Mouse (Mus musculus): Measurements from ENCODE around the gene Spag16. TPM values are rescaled to one million over a fixed set of nuclear protein-coding genes. Genes with fewer than 3 reads are reported as not detected.
A peak's percentile ranks its signal among the peaks of the same experiment; 100 is the strongest.

Spag16 gene
- polyA plus RNA-seq, 1 experiment from 2014 or later, result 2.4 TPM

DNA sequence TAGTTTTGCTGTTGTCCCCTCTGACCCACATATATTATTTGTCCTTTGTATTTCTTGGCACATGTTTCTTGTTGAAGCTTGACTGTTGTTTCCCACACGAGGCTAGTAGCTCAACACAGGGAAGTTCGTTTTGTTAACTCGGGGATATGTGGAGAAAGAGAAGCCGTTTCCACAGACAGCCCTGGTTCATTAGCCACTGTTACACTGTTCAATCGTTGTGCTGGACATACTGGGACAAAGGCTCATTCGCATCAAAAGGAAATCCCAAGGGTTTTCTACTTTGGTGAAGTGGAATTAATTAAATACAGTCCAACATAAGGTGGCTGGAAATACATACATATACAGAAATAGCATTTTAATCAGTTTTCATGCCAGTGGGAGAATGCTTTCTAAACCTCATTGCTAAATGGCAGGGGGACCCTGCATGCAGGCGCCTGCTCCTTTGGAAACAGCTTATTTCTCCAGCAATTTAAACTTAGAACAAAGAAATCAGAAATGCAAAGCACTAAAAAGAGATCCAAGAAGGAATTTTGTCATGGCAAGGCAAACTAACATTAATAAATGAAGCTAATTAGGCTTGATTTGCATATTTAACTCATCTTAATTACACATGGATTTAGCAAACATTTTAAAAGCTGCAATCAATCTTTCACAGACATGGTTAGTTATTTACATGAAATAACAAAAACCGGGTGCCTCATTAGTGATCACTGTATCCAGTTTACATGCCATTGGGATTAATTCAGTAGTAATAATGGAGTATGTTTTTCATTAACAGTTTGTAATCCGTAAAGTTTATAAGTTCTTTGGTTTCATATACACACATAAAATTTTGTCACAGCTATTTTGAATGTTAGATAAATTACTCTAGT, 615.7 kb downstream of the Spag16 start:
- Histone ChIP-seq H3K4me1 (ENCODE audit: control insufficient read depth, insufficient read depth, low read length) (no peaks in the 10 kb centered on the region), H3K4me2 (ENCODE audit: low read depth, low read length) (no peak overlapping the region), H3K36me3 (ENCODE audit: control insufficient read depth, insufficient read depth, low read length) (no peaks in the 10 kb centered on the region), H3K27ac (replicated peaks; ENCODE audit: low read depth, low read length) (no peak overlapping the region), H3K9ac (ENCODE audit: low read depth, low read length) (no peak overlapping the region), H3K9me3 (ENCODE audit: control insufficient read depth, low read length) (no peaks in the 10 kb centered on the region), H3K4me3 (ENCODE audit: low read depth, low read length) (no peak overlapping the region), H3K27me3 (replicated peaks; ENCODE audit: control insufficient read depth, insufficient read depth, low read length) (no peaks in the 10 kb centered on the region)
- peak; percentile 13 for DNase-seq (ENCODE audit: low spot score)
- 47% methylated on average over 9 of the region's 9 CpGs for WGBS
- ATAC-seq (ENCODE audit: low read depth), result no peak

- no peak overlapping the region for H3K4me3 ChIP-seq (ENCODE audit: low read depth, low read length)
- DNase-seq (ENCODE audit: low spot score), result no peak
- H3K27ac ChIP-seq (replicated peaks; ENCODE audit: low read depth, low read length), result no peak overlapping the region
- no peak overlapping the region for H3K9ac ChIP-seq (ENCODE audit: low read depth, low read length)
- 92% methylated on average over 1 of the region's 1 CpGs for WGBS
- no peak overlapping the region for H3K4me2 ChIP-seq (ENCODE audit: low read depth, low read length)
- H3K4me1 ChIP-seq (ENCODE audit: control insufficient read depth, insufficient read depth, low read length), result no peaks in the 10 kb centered on the region
- ATAC-seq (ENCODE audit: low read depth), result no peak
- H3K9me3 ChIP-seq (ENCODE audit: control insufficient read depth, low read length), result no peaks in the 10 kb centered on the region
- H3K36me3 ChIP-seq (ENCODE audit: control insufficient read depth, insufficient read depth, low read length), result no peaks in the 10 kb centered on the region
- H3K27me3 ChIP-seq (replicated peaks; ENCODE audit: control insufficient read depth, insufficient read depth, low read length), result no peaks in the 10 kb centered on the region
Observed at GRCm38 (mm10) chr1:70479864-70480263, 653.1 kb downstream of the Spag16 start.

GRCm38 (mm10) chr1:70518918-70519317, 692.1 kb downstream of the Spag16 start:
- DNase-seq (ENCODE audit: low spot score), result no peak
- H3K4me2 ChIP-seq (ENCODE audit: low read depth, low read length), result no peak overlapping the region
- ATAC-seq (ENCODE audit: low read depth), result no peak
- peaks cover 7% of the 10 kb centered on the region; the same call in 1 of the 2 replicates for H3K9me3 ChIP-seq (ENCODE audit: control insufficient read depth, low read length)
- H3K27ac ChIP-seq (replicated peaks; ENCODE audit: low read depth, low read length), result no peak overlapping the region
- H3K9ac ChIP-seq (ENCODE audit: low read depth, low read length), result no peak overlapping the region
- H3K36me3 ChIP-seq (ENCODE audit: control insufficient read depth, insufficient read depth, low read length), result no peaks in the 10 kb centered on the region
- no peak overlapping the region for H3K4me3 ChIP-seq (ENCODE audit: low read depth, low read length)
- H3K27me3 ChIP-seq (replicated peaks; ENCODE audit: control insufficient read depth, insufficient read depth, low read length), result no peaks in the 10 kb centered on the region
- H3K4me1 ChIP-seq (ENCODE audit: control insufficient read depth, insufficient read depth, low read length), result no peaks in the 10 kb centered on the region

- Histone ChIP-seq H3K27me3 (replicated peaks; ENCODE audit: control insufficient read depth, insufficient read depth, low read length) (no peaks in the 10 kb centered on the region), H3K36me3 (ENCODE audit: control insufficient read depth, insufficient read depth, low read length) (no peaks in the 10 kb centered on the region), H3K4me3 (ENCODE audit: low read depth, low read length) (no peak overlapping the region), H3K9ac (ENCODE audit: low read depth, low read length) (no peak overlapping the region), H3K9me3 (ENCODE audit: control insufficient read depth, low read length) (peaks cover 10% of the 10 kb centered on the region; the same call in 1 of the 2 replicates), H3K4me2 (ENCODE audit: low read depth, low read length) (no peak overlapping the region), H3K27ac (replicated peaks; ENCODE audit: low read depth, low read length) (no peak overlapping the region), H3K4me1 (ENCODE audit: control insufficient read depth, insufficient read depth, low read length) (no peaks in the 10 kb centered on the region)
- no peak for ATAC-seq (ENCODE audit: low read depth)
- DNase-seq (ENCODE audit: low spot score), result no peak
- WGBS, result 60% methylated on average over 2 of the region's 2 CpGs
Observed at GRCm38 (mm10) chr1:70527134-70527533, 700.4 kb downstream of the Spag16 start.

DNA sequence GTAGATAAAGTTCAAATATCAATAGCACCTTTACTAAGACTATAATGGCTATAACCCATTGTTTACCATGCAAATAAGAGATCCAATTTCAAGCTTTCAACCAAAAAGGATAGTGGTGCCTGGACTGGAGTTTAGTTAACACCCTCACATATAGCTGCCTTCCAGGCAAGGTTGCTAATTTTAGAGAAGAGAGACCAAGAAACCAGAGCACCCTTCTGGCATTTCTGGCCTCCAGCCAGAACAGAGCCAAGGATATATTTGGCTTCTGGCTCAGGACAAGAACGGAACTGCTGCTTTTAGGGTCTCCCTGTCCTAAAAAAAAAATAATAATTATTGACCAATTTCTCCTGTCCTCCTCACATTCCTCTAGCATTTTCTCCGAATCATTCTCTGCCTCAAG, 703.0 kb downstream of the Spag16 start:
- H3K4me2 ChIP-seq (ENCODE audit: low read depth, low read length), result no peak overlapping the region
- DNase-seq (ENCODE audit: low spot score) (no peak), ATAC-seq (ENCODE audit: low read depth) (no peak)
- 60% methylated on average over 2 of the region's 2 CpGs for WGBS
- no peaks in the 10 kb centered on the region for H3K27me3 ChIP-seq (replicated peaks; ENCODE audit: control insufficient read depth, insufficient read depth, low read length)
- no peaks in the 10 kb centered on the region for H3K9me3 ChIP-seq (ENCODE audit: control insufficient read depth, low read length)
- H3K9ac ChIP-seq (ENCODE audit: low read depth, low read length), result no peak overlapping the region
- no peak overlapping the region for H3K27ac ChIP-seq (replicated peaks; ENCODE audit: low read depth, low read length)
- no peaks in the 10 kb centered on the region for H3K4me1 ChIP-seq (ENCODE audit: control insufficient read depth, insufficient read depth, low read length)
- H3K36me3 ChIP-seq (ENCODE audit: control insufficient read depth, insufficient read depth, low read length), result no peaks in the 10 kb centered on the region
- H3K4me3 ChIP-seq (ENCODE audit: low read depth, low read length), result no peak overlapping the region

DNA sequence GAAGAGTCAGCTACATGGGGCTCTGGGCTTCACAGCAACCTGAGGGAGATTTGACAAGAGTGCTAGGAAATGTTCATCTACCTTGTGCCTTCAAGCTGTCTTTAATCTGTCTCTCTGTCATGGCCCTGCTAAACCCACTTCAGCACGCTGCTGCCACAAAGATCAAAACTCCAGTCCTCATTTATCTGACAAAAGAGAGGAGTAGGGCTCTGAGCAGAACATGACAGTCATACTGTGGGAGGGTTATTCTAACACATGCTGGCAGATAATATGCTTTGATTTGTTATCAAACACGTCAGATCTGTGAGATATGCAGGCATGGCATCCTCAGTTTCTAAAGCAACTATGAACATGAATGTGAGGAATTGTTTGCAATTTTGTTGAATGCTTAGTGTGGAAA, 725.1 kb downstream of the Spag16 start:
- DNase-seq (ENCODE audit: low spot score) (no peak), ATAC-seq (ENCODE audit: low read depth) (no peak)
- no peaks in the 10 kb centered on the region for H3K36me3 ChIP-seq (ENCODE audit: control insufficient read depth, insufficient read depth, low read length)
- no peaks in the 10 kb centered on the region for H3K4me1 ChIP-seq (ENCODE audit: control insufficient read depth, insufficient read depth, low read length)
- no peaks in the 10 kb centered on the region for H3K9me3 ChIP-seq (ENCODE audit: control insufficient read depth, low read length)
- H3K27me3 ChIP-seq (replicated peaks; ENCODE audit: control insufficient read depth, insufficient read depth, low read length), result no peaks in the 10 kb centered on the region
- H3K9ac ChIP-seq (ENCODE audit: low read depth, low read length), result no peak overlapping the region
- no peak overlapping the region for H3K4me2 ChIP-seq (ENCODE audit: low read depth, low read length)
- H3K27ac ChIP-seq (replicated peaks; ENCODE audit: low read depth, low read length), result no peak overlapping the region
- WGBS, result 73% methylated on average over 2 of the region's 2 CpGs
- H3K4me3 ChIP-seq (ENCODE audit: low read depth, low read length), result no peak overlapping the region

- Histone ChIP-seq H3K9ac (ENCODE audit: low read depth, low read length) (no peak overlapping the region), H3K4me2 (ENCODE audit: low read depth, low read length) (no peak overlapping the region), H3K27ac (replicated peaks; ENCODE audit: low read depth, low read length) (no peak overlapping the region), H3K36me3 (ENCODE audit: control insufficient read depth, insufficient read depth, low read length) (no peaks in the 10 kb centered on the region), H3K4me3 (ENCODE audit: low read depth, low read length) (no peak overlapping the region), H3K9me3 (ENCODE audit: control insufficient read depth, low read length) (no peaks in the 10 kb centered on the region), H3K4me1 (ENCODE audit: control insufficient read depth, insufficient read depth, low read length) (no peaks in the 10 kb centered on the region), H3K27me3 (replicated peaks; ENCODE audit: control insufficient read depth, insufficient read depth, low read length) (no peaks in the 10 kb centered on the region)
- DNase-seq (ENCODE audit: low spot score) (no peak), ATAC-seq (ENCODE audit: low read depth) (no peak)
- WGBS, result 83% methylated on average over 3 of the region's 3 CpGs
Observed at GRCm38 (mm10) chr1:70621805-70622204, 795.0 kb downstream of the Spag16 start.

DNA sequence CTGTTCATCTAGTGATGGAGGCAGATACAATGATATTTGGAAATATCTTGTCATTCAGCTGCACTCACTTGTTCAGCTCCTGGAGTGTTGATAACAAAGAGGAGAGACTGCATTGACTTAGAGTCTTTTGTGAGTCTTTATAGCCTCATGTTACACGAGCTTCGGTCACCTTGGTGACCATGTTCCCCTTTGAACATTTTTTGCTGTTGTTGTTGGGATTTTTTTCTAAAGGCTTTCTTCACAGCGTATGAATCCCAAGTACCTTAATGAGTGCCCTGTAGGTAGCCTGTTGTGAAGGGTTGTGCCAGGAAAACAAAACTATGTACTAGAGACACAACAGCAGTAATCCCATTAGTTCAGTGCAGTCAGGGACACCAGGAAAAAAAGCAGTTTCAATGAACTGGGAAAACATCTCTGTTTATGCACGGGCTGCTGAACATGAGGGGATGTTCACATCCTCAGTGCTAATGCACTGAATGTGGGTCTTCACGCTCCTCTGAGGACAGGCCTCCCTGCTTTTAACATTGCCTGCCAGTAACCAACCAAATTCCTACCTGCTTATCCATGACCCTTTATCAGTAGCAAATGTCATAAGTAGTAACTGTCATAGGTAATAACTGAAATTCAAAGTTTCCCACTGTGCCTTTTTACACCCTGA, 798.2 kb downstream of the Spag16 start:
- ATAC-seq (ENCODE audit: low read depth) (no peak), DNase-seq (ENCODE audit: low spot score) (no peak)
- H3K4me2 ChIP-seq (ENCODE audit: low read depth, low read length), result no peak overlapping the region
- H3K27me3 ChIP-seq (replicated peaks; ENCODE audit: control insufficient read depth, insufficient read depth, low read length), result no peaks in the 10 kb centered on the region
- no peak overlapping the region for H3K9ac ChIP-seq (ENCODE audit: low read depth, low read length)
- 60% methylated on average over 5 of the region's 5 CpGs for WGBS
- H3K4me3 ChIP-seq (ENCODE audit: low read depth, low read length), result no peak overlapping the region
- H3K9me3 ChIP-seq (ENCODE audit: control insufficient read depth, low read length), result no peaks in the 10 kb centered on the region
- no peaks in the 10 kb centered on the region for H3K36me3 ChIP-seq (ENCODE audit: control insufficient read depth, insufficient read depth, low read length)
- H3K27ac ChIP-seq (replicated peaks; ENCODE audit: low read depth, low read length), result no peak overlapping the region
- H3K4me1 ChIP-seq (ENCODE audit: control insufficient read depth, insufficient read depth, low read length), result no peaks in the 10 kb centered on the region

All from embryonic facial prominence, embryonic 14.5 days (tissue).